Mouse (Mus musculus): ENCODE measurements around the gene Actn2. TPM values are rescaled to one million over a fixed set of nuclear protein-coding genes. Genes with fewer than 3 reads are reported as not detected.

The Actn2 gene
- total RNA-seq, 1 experiment from 2014 or later, result not detected

- no peak for ATAC-seq (replicated peaks; ENCODE audit: insufficient number of reproducible peaks, low FRiP score, low TSS enrichment, poor library complexity, severe bottlenecking)
Observed at GRCm38 (mm10) chr13:12320148-12320547, 20.4 kb downstream of the Actn2 start.

- ATAC-seq (replicated peaks; ENCODE audit: insufficient number of reproducible peaks, low FRiP score, low TSS enrichment, poor library complexity, severe bottlenecking), result no peak
Observed at GRCm38 (mm10) chr13:12318017-12318416, 22.5 kb downstream of the Actn2 start.

- ATAC-seq (replicated peaks; ENCODE audit: insufficient number of reproducible peaks, low FRiP score, low TSS enrichment, poor library complexity, severe bottlenecking), result no peak
Observed at GRCm38 (mm10) chr13:12317191-12317765, 23.3 kb downstream of the Actn2 start.

GRCm38 (mm10) chr13:12314173-12314572 is 26.4 kb downstream of the Actn2 start:
- no peak for ATAC-seq (replicated peaks; ENCODE audit: insufficient number of reproducible peaks, low FRiP score, low TSS enrichment, poor library complexity, severe bottlenecking)

GRCm38 (mm10) chr13:12311930-12312492 is 28.5 kb downstream of the Actn2 start:
- no peak for ATAC-seq (replicated peaks; ENCODE audit: insufficient number of reproducible peaks, low FRiP score, low TSS enrichment, poor library complexity, severe bottlenecking)

GRCm38 (mm10) chr13:12311371-12311770 is 29.2 kb downstream of the Actn2 start:
- no peak for ATAC-seq (replicated peaks; ENCODE audit: insufficient number of reproducible peaks, low FRiP score, low TSS enrichment, poor library complexity, severe bottlenecking)

- no peak for ATAC-seq (replicated peaks; ENCODE audit: insufficient number of reproducible peaks, low FRiP score, low TSS enrichment, poor library complexity, severe bottlenecking)
Observed at GRCm38 (mm10) chr13:12309446-12309845, 31.1 kb downstream of the Actn2 start.

GRCm38 (mm10) chr13:12308878-12309277 is 31.7 kb downstream of the Actn2 start:
- ATAC-seq (replicated peaks; ENCODE audit: insufficient number of reproducible peaks, low FRiP score, low TSS enrichment, poor library complexity, severe bottlenecking), result no peak

GRCm38 (mm10) chr13:12308473-12308872 is 32.1 kb downstream of the Actn2 start:
- ATAC-seq (replicated peaks; ENCODE audit: insufficient number of reproducible peaks, low FRiP score, low TSS enrichment, poor library complexity, severe bottlenecking), result no peak

- ATAC-seq (replicated peaks; ENCODE audit: insufficient number of reproducible peaks, low FRiP score, low TSS enrichment, poor library complexity, severe bottlenecking), result no peak
Observed at GRCm38 (mm10) chr13:12307286-12307685, 33.3 kb downstream of the Actn2 start.

- ATAC-seq (replicated peaks; ENCODE audit: insufficient number of reproducible peaks, low FRiP score, low TSS enrichment, poor library complexity, severe bottlenecking), result no peak
Observed at GRCm38 (mm10) chr13:12305540-12305939, 35.0 kb downstream of the Actn2 start.

GRCm38 (mm10) chr13:12304991-12305390 is 35.6 kb downstream of the Actn2 start:
- no peak for ATAC-seq (replicated peaks; ENCODE audit: insufficient number of reproducible peaks, low FRiP score, low TSS enrichment, poor library complexity, severe bottlenecking)

- ATAC-seq (replicated peaks; ENCODE audit: insufficient number of reproducible peaks, low FRiP score, low TSS enrichment, poor library complexity, severe bottlenecking), result no peak
Observed at GRCm38 (mm10) chr13:12297777-12298176, 42.8 kb downstream of the Actn2 start.

- ATAC-seq (replicated peaks; ENCODE audit: insufficient number of reproducible peaks, low FRiP score, low TSS enrichment, poor library complexity, severe bottlenecking), result no peak
Observed at GRCm38 (mm10) chr13:12296701-12297100, 43.9 kb downstream of the Actn2 start.

- ATAC-seq (replicated peaks; ENCODE audit: insufficient number of reproducible peaks, low FRiP score, low TSS enrichment, poor library complexity, severe bottlenecking), result no peak
Observed at GRCm38 (mm10) chr13:12293810-12294209, 46.8 kb downstream of the Actn2 start.

GRCm38 (mm10) chr13:12290700-12291099 is 49.9 kb downstream of the Actn2 start:
- no peak for ATAC-seq (replicated peaks; ENCODE audit: insufficient number of reproducible peaks, low FRiP score, low TSS enrichment, poor library complexity, severe bottlenecking)

- no peak for ATAC-seq (replicated peaks; ENCODE audit: insufficient number of reproducible peaks, low FRiP score, low TSS enrichment, poor library complexity, severe bottlenecking)
Observed at GRCm38 (mm10) chr13:12284528-12284927, 56.0 kb downstream of the Actn2 start.

- ATAC-seq (replicated peaks; ENCODE audit: insufficient number of reproducible peaks, low FRiP score, low TSS enrichment, poor library complexity, severe bottlenecking), result no peak
Observed at GRCm38 (mm10) chr13:12283826-12284225, 56.7 kb downstream of the Actn2 start.

- ATAC-seq (replicated peaks; ENCODE audit: insufficient number of reproducible peaks, low FRiP score, low TSS enrichment, poor library complexity, severe bottlenecking), result no peak
Observed at GRCm38 (mm10) chr13:12274721-12275120, 65.8 kb downstream of the Actn2 start.

- ATAC-seq (replicated peaks; ENCODE audit: insufficient number of reproducible peaks, low FRiP score, low TSS enrichment, poor library complexity, severe bottlenecking), result no peak
Observed at GRCm38 (mm10) chr13:12274220-12274619, 66.3 kb downstream of the Actn2 start.

- ATAC-seq (replicated peaks; ENCODE audit: insufficient number of reproducible peaks, low FRiP score, low TSS enrichment, poor library complexity, severe bottlenecking), result 0 out of 2 replicates have a peak, but pooled peaks have one; percentile 52
Observed at GRCm38 (mm10) chr13:12272953-12273352, 67.6 kb downstream of the Actn2 start.

Data from monocyte, adult 5-6 weeks (primary cell).